Mouse (Mus musculus) lung, postnatal 0 days (tissue): ENCODE results near the gene Ptprs.

Source experiments
- CTCF ChIP-seq: IDR thresholded peaks from 2 replicates; pipeline ENCODE4 v1.5.1; 2016; ENCODE audit warnings: antibody characterized with exemption, mild to moderate bottlenecking
- EP300 ChIP-seq: IDR thresholded peaks from 2 replicates; pipeline ENCODE4 v1.6.1; 2016; ENCODE audit warnings: antibody characterized with exemption, mild to moderate bottlenecking, control low read depth

- no peak for TF ChIP-seq CTCF
- no peak for TF ChIP-seq EP300
These were observed 11.9 kb downstream of the Ptprs start for GRCm38 (mm10) chr17:56464345-56464744.
